Mouse (Mus musculus) cerebellum, adult 2 months (tissue): ENCODE measurements around the gene Cemip. TPM values are rescaled to one million over a fixed set of nuclear protein-coding genes. Genes with fewer than 3 reads are reported as not detected.

Experiments
- DNase-seq, 2 experiments: peaks; one replicate each; pipeline ENCODE4 v3.0.0; 2021
- H3K27ac ChIP-seq: fragments of 200-500 bp; 2 replicates; pipeline ENCODE4 v1.5.1; 2012; ENCODE audit warnings: low read length, control low read depth, inconsistent platforms; ENCODE audit not compliant: insufficient read depth
- H3K27me3 ChIP-seq: fragments of 200-500 bp; 2 replicates; pipeline ENCODE4 v1.6.1; 2012; ENCODE audit warnings: inconsistent platforms, mild to moderate bottlenecking, low read length, moderate library complexity; ENCODE audit not compliant: control insufficient read depth, insufficient read depth
- H3K4me1 ChIP-seq: fragments of 200-500 bp; 2 replicates; pipeline ENCODE4 v1.6.1; 2011; ENCODE audit warnings: low read length; ENCODE audit not compliant: control insufficient read depth, insufficient read depth
- H3K4me3 ChIP-seq: fragments of 200-500 bp; replicated peaks from 2 replicates; pipeline ENCODE3; 2011; ENCODE audit warnings: mild to moderate bottlenecking, low read depth, low read length, control low read depth; ENCODE audit not compliant: insufficient read depth
- CTCF ChIP-seq: fragments of 200-500 bp; IDR thresholded peaks from 2 replicates; pipeline ENCODE4 v1.5.1; 2011; ENCODE audit warnings: low read depth, mild to moderate bottlenecking, control low read depth, low read length, moderate library complexity, borderline replicate concordance; ENCODE audit not compliant: insufficient read depth
- POLR2A ChIP-seq: fragments of 200-500 bp; IDR thresholded peaks from 2 replicates; pipeline ENCODE4 v1.6.1; 2011; ENCODE audit warnings: low read length, control low read depth, borderline replicate concordance; ENCODE audit not compliant: insufficient read depth
- WGBS: fragments of 180-500 bp; shearing (Covaris S2); methylation state at CpG from one replicate; pipeline ENCODE4 v1.1.7; 2018; 5-methylcytosine and 5-hydroxymethylcytosine counted together
- polyA plus RNA-seq: library from polyadenylated mRNA; depleted of rRNA; stranded (reverse); fragments of >200 nt; gene quantifications from 2 replicates; pipeline ENCODE4 v1.2.3, GENCODE M21; 2012; rRNA removed

Gene Cemip
- polyA plus RNA-seq, 1 experiment: 5.4 TPM

- Histone ChIP-seq H3K4me1 (peaks cover 9% of the 10 kb centered on the region; the same call in 1 of the 2 replicates), H3K27me3 (no peaks in the 10 kb centered on the region), H3K4me3 (peak overlapping the region; percentile 80), H3K27ac (peak overlapping the region; percentile 97)
- WGBS: under 1% methylated on average over 91 of the region's 91 CpGs
- DNase-seq: peak; percentile 68 to 74
- TF ChIP-seq CTCF (no peak), POLR2A (no peak)
These were observed 202.9 kb downstream of the Cemip start for GRCm38 (mm10) chr7:83883276-83884020.

Other genes with a start within 250 kb of the Cemip start
- 23.4 and 25.2 TPM in 2 replicates for gene Tlnrd1, start 202.2 kb downstream of the Cemip start, polyA plus RNA-seq
- gene Mesd, start 202.0 kb downstream of the Cemip start, polyA plus RNA-seq: 34.6 and 35.1 TPM in 2 replicates
- 22.8 and 23.9 TPM in 2 replicates for gene Abhd17c, start 65.4 kb upstream of the Cemip start, polyA plus RNA-seq